Mouse (Mus musculus) hindbrain, embryonic 14.5 days (tissue): Measurements from ENCODE around the gene Jpt1. TPM values are rescaled to one million over a fixed set of nuclear protein-coding genes. Genes with fewer than 3 reads are reported as not detected.

Source experiments
- ATAC-seq: fragments of 200-750 bp; cut with Nextera tagmentation; 2 replicates; pipeline ENCODE4 v1.8.0; 2017; ENCODE audit warnings: moderate number of reproducible peaks, mild to moderate bottlenecking, moderate TSS enrichment, moderate library complexity; ENCODE audit not compliant: low FRiP score
- DNase-seq: peaks from one replicate; pipeline ENCODE4 v3.0.0-alpha.2; 2015; ENCODE audit warnings: low spot score
- H3K27ac ChIP-seq: fragments of 300-500 bp; sonication (generic); 2 replicates; pipeline ENCODE4 v1.5.1; 2014; ENCODE audit warnings: mild to moderate bottlenecking, moderate library complexity
- H3K27me3 ChIP-seq: fragments of 300-500 bp; sonication (generic); 2 replicates; pipeline ENCODE4 v1.6.1; 2014; ENCODE audit warnings: mild to moderate bottlenecking, low read length, mixed read lengths; ENCODE audit not compliant: control insufficient read depth, insufficient read depth
- H3K36me3 ChIP-seq: fragments of 300-500 bp; sonication (generic); replicated peaks from 2 replicates; pipeline ENCODE4 v1.6.1; 2014; ENCODE audit not compliant: control insufficient read depth, insufficient read depth
- H3K4me1 ChIP-seq: fragments of 300-500 bp; sonication (generic); replicated peaks from 2 replicates; pipeline ENCODE4 v1.6.1; 2014; ENCODE audit warnings: antibody characterized with exemption, low read length, mixed read lengths; ENCODE audit not compliant: control insufficient read depth, insufficient read depth
- H3K4me2 ChIP-seq: fragments of 300-500 bp; sonication (generic); replicated peaks from 2 replicates; pipeline ENCODE4 v1.6.1; 2014; ENCODE audit warnings: mild to moderate bottlenecking, moderate library complexity
- H3K4me3 ChIP-seq: fragments of 300-500 bp; sonication (generic); replicated peaks from 2 replicates; pipeline ENCODE4 v1.5.1; 2014; ENCODE audit warnings: mild to moderate bottlenecking, low read length
- H3K9ac ChIP-seq: fragments of 300-500 bp; sonication (generic); 2 replicates; pipeline ENCODE4 v1.6.1; 2014
- H3K9me3 ChIP-seq: fragments of 300-500 bp; sonication (generic); 2 replicates; pipeline ENCODE4 v1.6.1; 2016; ENCODE audit warnings: low read length; ENCODE audit not compliant: control insufficient read depth
- WGBS: fragments of 180-500 bp; shearing (Covaris S2); extraction: QIAGEN DNeasy Blood & Tissue Kit; methylation state at CpG from one replicate; pipeline ENCODE4 v1.1.7; 2014; 5-methylcytosine and 5-hydroxymethylcytosine counted together
- polyA plus RNA-seq: library from polyadenylated mRNA; unstranded; fragments of >200 nt; fragmentation: Nextera tagmentation; extraction: Ambion mirVana; gene quantifications from 2 replicates; pipeline ENCODE4 v1.2.1, GENCODE M21; 2014

Gene Jpt1
- 1,350 and 1,384 TPM in 2 replicates for polyA plus RNA-seq

DNA sequence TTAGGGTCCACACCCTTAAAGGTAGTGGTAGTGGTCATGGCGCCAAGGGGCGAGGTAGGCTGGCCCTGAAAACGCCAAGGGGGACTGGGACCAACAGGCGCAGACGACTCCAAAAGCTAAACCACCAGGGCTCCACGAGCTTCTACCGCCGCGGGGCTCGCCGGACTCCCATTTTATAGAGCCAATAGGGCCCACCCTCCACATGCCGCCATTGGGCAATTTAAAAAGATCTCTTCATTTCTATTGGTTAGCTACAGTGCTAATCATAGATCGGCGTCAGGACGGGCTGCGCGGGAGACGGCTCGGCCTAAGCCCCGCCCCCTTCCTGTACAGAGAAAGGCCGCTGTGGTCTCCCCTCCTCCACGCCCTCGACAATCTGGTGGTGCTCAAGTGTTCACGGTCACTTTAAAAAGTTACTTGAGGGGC, at the start of gene Jpt1:
TSS of gene Jpt1 (minus strand) at position 150 of the 426 bp plus-strand sequence.
- Histone ChIP-seq H3K27ac (peak within 1 kb of the TSS; percentile 93), H3K4me1 (peaks cover 24% of the 10 kb centered on the region), H3K9me3 (no peaks in the 10 kb centered on the region), H3K4me2 (peak within 1 kb of the TSS; percentile 81), H3K4me3 (peak within 1 kb of the TSS; percentile 100), H3K27me3 (no peaks in the 10 kb centered on the region), H3K36me3 (no peaks in the 10 kb centered on the region), H3K9ac (peak within 1 kb of the TSS; percentile 100)
- peak; percentile 98 for ATAC-seq
- DNase-seq, result peak; percentile 99
- under 1% methylated on average over 24 of the region's 24 CpGs for WGBS

DNA sequence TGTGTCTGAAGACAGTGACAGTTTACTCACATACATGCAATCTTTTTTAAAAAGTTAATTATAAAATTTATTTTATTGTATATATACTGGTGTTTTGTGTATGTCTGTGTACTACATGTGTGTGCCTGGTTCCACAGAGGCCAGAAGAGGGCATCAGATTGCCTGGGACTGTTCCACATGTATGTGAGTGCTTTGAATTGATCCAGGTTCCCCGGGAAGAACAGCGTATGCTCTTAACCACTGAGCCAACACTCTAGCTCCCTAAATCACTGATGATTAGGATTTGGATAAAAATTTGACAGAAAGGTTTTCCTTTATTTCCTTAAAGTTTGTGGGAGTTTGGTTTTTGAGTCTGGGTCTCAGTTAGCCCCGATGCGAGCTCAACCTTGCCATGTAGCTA, 49.2 kb upstream of the Jpt1 start:
- DNase-seq (no peak), ATAC-seq (no peak)
- Histone ChIP-seq H3K27ac (no peak overlapping the region; the same call in 1 of the 2 replicates), H3K4me2 (peak overlapping the region; percentile 75), H3K4me1 (peaks cover 9% of the 10 kb centered on the region), H3K9me3 (no peaks in the 10 kb centered on the region), H3K27me3 (no peaks in the 10 kb centered on the region), H3K9ac (peak overlapping the region; percentile 76), H3K36me3 (peaks cover 22% of the 10 kb centered on the region), H3K4me3 (peak overlapping the region; percentile 64)
- 58% methylated on average over 4 of the region's 4 CpGs for WGBS

DNA sequence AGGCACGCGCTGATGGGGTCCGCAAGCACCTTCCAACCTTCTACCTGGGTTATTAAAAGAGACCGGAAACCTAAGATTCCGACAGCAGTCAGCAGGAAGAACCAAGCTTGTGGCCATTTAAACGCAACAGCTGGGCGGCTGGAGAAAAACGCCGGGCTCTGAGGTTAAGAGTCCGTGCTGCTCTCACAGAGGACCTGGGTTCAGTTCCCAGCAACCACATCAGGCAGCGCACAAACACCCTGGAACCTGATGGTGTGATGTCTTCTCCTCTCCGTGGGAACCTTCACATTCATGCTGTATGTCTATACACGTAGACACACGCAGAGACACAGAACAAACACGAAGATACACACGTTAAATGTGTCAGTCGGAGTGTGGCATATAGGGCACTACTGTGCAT, 41.5 kb upstream of the Jpt1 start:
- WGBS, result 84% methylated on average over 17 of the region's 17 CpGs

DNA sequence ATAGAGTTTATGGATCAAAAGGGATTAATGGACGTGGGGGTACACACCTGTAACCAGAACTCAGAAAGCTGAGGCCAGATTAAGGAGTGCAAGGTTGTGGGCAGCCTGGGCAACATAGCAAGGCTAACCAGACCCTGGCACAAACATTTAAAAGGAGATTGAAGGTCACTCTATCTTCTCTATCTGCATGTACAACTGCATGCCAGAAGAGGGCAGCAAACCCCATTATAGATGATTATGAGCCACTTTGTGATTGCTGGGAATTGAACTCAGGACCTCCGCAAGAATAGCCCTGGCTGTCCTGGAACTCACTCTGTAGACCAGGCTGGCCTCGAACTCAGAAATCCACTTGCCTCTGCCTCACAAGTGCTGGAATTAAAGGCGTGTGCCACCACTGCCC, 38.6 kb upstream of the Jpt1 start:
- Histone ChIP-seq H3K4me3 (no peak overlapping the region), H3K27ac (no peak overlapping the region), H3K9ac (no peak overlapping the region), H3K9me3 (no peaks in the 10 kb centered on the region), H3K4me2 (no peak overlapping the region), H3K27me3 (no peaks in the 10 kb centered on the region), H3K36me3 (no peaks in the 10 kb centered on the region), H3K4me1 (no peaks in the 10 kb centered on the region)
- 62% methylated on average over 4 of the region's 4 CpGs for WGBS
- DNase-seq (no peak), ATAC-seq (no peak)

More for the DNA sequence above, 41.5 kb upstream of the Jpt1 start:
- Histone ChIP-seq H3K4me1 (no peaks in the 10 kb centered on the region), H3K4me3 (no peak overlapping the region), H3K9ac (no peak overlapping the region), H3K27me3 (no peaks in the 10 kb centered on the region), H3K27ac (no peak overlapping the region), H3K9me3 (no peaks in the 10 kb centered on the region), H3K4me2 (no peak overlapping the region), H3K36me3 (no peaks in the 10 kb centered on the region)
- DNase-seq (no peak), ATAC-seq (no peak)

DNA sequence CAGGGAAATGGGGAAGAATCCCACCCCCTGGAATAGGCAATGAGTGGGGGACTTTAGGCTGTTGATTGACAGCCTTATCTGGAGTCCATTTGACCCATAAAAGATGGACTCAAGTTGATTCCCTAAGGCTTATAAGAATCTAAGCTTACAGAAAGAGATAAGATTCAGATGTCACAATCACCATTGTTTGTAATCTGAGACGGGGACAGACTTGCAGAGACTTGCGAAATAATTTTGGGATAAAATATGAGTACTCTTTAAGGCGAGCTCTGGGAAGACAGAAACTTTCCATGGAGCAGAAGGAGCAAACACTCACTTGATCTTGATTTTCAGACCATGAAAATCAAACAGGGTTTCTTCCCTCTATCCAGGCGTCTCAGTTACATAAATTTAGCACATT, 29.4 kb upstream of the Jpt1 start:
- Histone ChIP-seq H3K27ac (no peak overlapping the region), H3K9me3 (no peaks in the 10 kb centered on the region), H3K36me3 (no peaks in the 10 kb centered on the region), H3K4me3 (no peak overlapping the region), H3K27me3 (no peaks in the 10 kb centered on the region), H3K4me1 (no peaks in the 10 kb centered on the region), H3K9ac (no peak overlapping the region), H3K4me2 (no peak overlapping the region)
- no peak for DNase-seq
- WGBS, result 77% methylated on average over 4 of the region's 4 CpGs
- ATAC-seq, result no peak

DNA sequence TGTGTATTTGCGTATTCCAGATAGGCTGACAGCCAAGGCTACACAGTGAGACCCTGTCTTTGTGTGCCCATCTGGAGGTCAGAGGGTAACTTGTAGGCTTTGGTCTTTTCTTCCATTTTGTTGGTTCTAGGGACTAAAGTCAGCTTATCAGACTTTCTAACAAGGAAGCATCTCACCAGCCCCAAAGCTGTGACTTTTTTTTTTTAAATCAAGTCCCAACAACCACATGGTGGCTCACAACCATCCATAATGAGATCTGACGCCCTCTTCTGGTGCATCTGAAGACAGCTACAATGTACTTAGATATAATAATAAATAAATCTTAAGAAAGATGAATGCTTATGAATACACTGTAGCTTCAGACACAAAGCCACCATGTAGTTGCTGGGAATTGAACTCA, 23.9 kb upstream of the Jpt1 start:
- Histone ChIP-seq H3K27ac (no peak overlapping the region), H3K4me1 (peaks cover 12% of the 10 kb centered on the region; the same call in 1 of the 2 replicates), H3K36me3 (peaks cover 12% of the 10 kb centered on the region), H3K9me3 (no peaks in the 10 kb centered on the region), H3K4me3 (no peak overlapping the region), H3K9ac (no peak overlapping the region), H3K4me2 (no peak overlapping the region), H3K27me3 (no peaks in the 10 kb centered on the region)
- 64% methylated on average over 2 of the region's 2 CpGs for WGBS
- no peak for ATAC-seq
- DNase-seq, result no peak

DNA sequence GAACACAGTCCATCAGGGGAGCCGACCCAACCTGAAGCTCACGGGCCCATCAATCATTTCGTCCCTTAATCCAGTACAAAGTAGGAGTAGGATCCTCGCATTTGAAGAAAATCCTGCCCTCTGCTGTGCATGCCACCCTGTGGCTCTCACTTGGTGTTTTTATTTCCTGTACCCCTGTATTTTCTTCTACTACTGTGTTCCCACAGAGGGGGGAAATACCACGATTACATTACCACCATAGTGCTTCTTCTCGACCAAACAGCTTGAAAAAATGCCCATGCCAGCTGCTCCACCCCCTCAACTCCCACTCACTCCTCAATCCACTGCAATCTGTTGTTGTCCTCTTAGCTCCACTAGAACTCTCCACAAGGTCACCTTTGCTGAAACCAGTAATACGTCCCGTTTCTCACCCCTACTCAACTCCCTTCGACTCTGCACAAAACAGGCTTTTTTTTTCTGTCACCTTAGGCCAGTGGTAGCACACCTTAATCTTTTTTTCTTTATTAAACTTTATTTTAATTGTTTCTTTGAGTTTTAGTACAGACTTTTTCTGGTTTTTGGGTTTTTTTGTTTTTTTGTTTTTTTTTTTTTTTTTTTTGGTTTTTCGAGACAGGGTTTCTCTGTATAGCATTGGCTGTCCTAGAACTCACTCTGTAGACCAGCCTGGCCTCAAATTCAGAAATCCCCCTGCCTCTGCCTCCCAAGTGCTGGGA, 22.8 kb upstream of the Jpt1 start:
- Histone ChIP-seq H3K4me1 (peaks cover 12% of the 10 kb centered on the region; the same call in 1 of the 2 replicates), H3K9me3 (no peaks in the 10 kb centered on the region), H3K27ac (peak overlapping the region; percentile 99), H3K9ac (no peak overlapping the region), H3K27me3 (no peaks in the 10 kb centered on the region), H3K4me2 (peak overlapping the region; percentile 43), H3K36me3 (peaks cover 22% of the 10 kb centered on the region), H3K4me3 (peak overlapping the region; percentile 95)
- 80% methylated on average over 10 of the region's 10 CpGs for WGBS
- ATAC-seq (no peak), DNase-seq (no peak)

DNA sequence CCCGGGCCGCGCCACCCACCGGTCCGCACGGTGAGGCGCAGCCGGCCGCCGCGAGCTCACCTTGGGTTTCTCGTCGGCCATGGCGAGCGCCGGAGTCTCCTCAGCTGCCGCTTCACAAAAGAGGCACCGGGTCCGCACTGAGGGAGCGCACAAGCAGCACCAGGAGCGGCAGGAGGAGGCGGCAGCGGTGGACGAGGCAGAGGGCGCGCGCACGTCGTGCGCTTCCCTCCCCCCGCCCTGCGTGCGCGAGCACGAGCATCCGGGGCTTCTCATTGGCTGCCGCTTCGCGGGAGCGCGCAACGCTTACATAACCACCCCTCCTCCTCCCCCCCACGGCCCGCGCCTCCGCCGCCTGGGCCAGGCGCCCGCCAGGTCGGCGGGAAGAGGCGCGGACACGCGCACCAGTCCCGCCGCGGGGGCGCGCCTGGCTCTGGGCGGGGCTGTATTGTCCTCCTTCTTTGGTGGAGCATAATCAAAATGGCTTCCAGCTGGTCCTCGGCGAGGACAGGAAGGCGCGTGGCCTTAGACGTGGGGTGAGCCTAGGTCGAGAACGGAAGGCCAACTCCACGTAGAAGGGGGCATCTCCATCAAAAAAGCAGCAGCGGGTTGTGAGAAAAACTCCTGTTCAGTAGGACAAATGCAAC, 22.0 kb upstream of the Jpt1 start, which contains the start of gene Sumo2:
TSS of gene Sumo2 (minus strand) at position 239 of the 644 bp plus-strand sequence.
- peak; percentile 98 for DNase-seq

DNA sequence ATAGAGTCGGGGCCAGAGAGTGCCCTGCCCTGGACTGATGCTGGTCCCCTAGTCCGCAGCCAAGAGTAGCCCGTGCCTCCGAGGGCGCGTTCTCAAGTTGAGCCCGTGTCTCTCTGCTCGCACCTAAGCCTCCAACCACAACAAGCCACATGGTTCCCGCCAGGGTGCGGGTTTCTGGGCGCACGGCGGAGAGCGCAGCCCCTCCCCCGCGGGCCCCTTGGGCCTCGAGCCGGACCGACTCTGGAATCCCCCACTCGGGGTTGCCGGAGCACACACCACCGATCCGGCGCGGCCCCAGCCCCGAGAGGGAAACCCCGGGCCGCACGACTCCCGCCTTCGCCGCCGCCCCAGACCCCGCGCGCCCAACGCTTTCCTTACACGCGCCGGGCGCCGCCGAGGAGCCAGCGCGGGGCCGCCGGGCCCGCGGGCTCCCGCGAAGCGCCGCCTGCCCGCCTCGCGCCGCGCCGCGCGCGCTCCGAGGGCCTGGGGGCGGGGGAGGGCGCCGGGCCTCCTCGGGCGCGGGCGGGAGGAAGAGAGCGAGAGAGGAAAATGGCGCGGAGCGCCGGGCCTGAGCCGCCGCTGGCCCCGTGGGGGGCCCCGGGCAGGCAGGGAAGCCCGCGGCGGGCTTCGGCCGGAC, 21.3 kb upstream of the Jpt1 start:
- Histone ChIP-seq H3K4me2 (peak overlapping the region; percentile 68), H3K9ac (peak overlapping the region; percentile 85), H3K36me3 (peaks cover 33% of the 10 kb centered on the region), H3K4me1 (peaks cover 12% of the 10 kb centered on the region; the same call in 1 of the 2 replicates), H3K9me3 (no peaks in the 10 kb centered on the region), H3K27me3 (no peaks in the 10 kb centered on the region), H3K4me3 (peak overlapping the region; percentile 95), H3K27ac (peak overlapping the region; percentile 99)
- WGBS, result under 1% methylated on average over 77 of the region's 84 CpGs
- DNase-seq (peak; percentile 74), ATAC-seq (peak; percentile 84)

More for the DNA sequence above, 22.0 kb upstream of the Jpt1 start, which contains the start of gene Sumo2:
- H3K4me3 ChIP-seq, result peak within 1 kb of the TSS; percentile 95
- peaks cover 31% of the 10 kb centered on the region for H3K36me3 ChIP-seq
- H3K4me1 ChIP-seq, result peaks cover 12% of the 10 kb centered on the region; the same call in 1 of the 2 replicates
- H3K4me2 ChIP-seq, result peak within 1 kb of the TSS; percentile 68
- WGBS, result under 1% methylated on average over 37 of the region's 70 CpGs
- H3K9ac ChIP-seq, result peak within 1 kb of the TSS; percentile 85
- H3K27me3 ChIP-seq, result no peaks in the 10 kb centered on the region
- peak; percentile 90 for ATAC-seq
- H3K9me3 ChIP-seq, result no peaks in the 10 kb centered on the region
- peak within 1 kb of the TSS; percentile 99 for H3K27ac ChIP-seq
